Mouse (Mus musculus): Measurements from ENCODE around the gene Btd.
"Not testable (repeated sequence)": the region's sequence is repeated elsewhere in the genome, so short reads cannot be mapped to it uniquely, and the experiment has no call there.

Gene Btd

DNA sequence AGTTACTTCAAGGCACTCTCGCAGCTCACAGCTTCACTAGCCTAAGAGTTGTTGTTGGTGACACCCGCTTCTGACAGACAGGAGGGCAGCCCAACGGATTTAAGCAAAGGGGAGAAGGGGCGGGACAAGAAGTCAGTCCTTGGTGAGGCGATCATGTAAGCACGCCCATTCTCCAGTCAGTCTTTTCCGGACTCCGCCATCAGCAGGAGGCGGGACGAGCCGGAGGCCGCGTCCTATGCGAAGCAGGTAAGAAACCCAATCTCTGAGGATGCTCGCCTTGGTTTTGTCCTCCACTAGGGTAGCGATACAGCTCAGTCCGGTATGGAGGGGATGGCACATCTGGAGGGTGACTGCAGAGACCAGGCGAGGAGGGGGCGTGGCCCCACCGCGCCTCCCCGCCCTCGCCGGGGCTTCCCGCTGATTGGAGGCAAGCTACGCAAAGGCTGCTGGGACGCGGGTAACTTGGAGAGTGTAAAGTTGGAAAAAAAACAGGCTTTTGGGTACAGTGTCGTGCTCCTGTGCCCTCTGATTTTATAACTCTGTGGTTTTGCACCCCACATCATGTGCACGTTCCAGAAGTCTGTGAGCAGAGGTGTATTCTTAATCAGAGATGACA, at the start of gene Btd, which contains the start of gene Hacl1:
TSS of gene Btd (plus strand) at position 139 of the 616 bp plus-strand sequence.
TSS of gene Hacl1 (minus strand) at position 397 of the 616 bp plus-strand sequence.
- DNase-seq (ENCODE audit: low read depth, low spot score), result peak; percentile 93

DNA sequence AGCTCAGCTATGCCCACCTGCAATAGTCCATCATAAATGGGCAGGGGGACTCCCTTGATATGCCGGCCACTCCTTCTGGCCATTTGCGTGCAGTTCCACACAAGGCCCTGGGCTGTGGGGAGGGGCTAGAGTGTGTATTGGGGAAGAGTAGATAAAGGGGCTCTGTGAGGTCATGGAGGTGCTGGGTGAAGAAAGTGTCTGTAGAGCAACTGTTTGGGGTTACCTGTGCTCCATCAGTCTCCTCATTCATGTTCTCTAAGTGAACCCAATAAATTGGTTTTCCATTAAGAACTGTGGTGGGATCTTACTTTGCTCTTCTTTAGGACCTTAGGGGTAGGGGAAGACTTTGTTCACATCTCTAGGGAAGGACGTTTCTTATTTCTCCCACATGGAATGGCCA, 49.6 kb upstream of the Btd start, which contains the start of gene Colq:
TSS of gene Colq (minus strand) at position 101 of the 400 bp plus-strand sequence.
- no peak for DNase-seq (ENCODE audit: low read depth, low spot score)

DNA sequence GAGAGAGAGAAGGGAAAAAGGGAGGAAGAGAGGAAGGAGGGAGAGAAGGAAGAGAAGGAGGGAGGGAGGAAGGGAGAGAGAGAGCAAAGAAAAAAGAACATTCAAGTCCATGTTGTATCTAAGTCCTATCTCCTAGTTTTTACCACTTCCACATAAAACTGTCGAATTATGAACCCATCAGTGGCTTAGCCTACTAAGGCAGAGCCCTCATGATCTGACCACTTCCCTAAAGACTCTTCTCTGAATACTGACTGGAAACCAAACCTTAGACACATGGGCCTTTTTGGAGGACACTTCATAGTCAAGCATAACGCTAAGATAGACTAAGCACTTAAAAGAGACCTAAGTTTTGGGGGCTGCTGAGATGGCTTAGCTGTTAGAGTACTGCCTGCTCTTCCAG, 47.8 kb upstream of the Btd start:
- DNase-seq (ENCODE audit: low read depth, low spot score), result no peak

DNA sequence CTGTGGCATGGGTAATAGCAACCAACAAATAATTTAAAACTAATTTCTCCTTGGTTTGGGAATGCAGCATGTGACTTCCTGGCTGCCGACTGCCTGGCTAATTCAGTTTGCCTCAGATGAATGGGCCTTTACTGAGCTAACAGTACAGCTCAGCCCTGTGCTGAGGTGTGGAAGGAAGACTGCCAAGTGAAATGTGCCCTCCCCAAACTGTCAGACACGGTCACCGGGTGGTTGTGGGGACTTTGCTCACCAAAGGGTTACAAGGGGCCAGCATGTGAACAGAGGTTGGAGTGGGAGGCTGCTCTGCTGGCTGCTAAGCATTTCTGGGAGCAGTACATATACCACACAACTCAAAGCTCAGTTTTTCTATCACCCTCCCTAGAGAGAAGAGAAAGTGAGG, 46.1 kb upstream of the Btd start:
- DNase-seq (ENCODE audit: low read depth, low spot score), result no peak

DNA sequence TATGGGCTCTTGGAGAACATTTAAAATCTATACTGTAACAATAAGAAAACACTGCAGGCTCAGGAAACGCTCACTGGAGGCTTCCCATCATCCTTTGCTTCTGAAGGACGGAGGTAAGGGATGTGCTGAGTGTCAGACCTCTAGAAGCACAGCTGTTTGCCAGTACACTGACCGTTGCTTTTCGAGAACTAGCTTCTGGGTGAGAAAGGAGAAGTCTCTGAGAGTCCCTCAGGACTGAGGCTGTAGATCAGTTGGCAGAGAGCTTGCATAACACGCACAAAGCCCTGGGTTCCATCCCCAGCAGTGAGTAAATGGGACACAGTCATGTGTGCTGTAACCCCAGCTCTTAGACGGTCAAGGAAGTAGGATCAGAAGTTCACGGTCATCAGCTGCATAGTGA, 44.4 kb upstream of the Btd start:
- no peak for DNase-seq (ENCODE audit: low read depth, low spot score)

DNA sequence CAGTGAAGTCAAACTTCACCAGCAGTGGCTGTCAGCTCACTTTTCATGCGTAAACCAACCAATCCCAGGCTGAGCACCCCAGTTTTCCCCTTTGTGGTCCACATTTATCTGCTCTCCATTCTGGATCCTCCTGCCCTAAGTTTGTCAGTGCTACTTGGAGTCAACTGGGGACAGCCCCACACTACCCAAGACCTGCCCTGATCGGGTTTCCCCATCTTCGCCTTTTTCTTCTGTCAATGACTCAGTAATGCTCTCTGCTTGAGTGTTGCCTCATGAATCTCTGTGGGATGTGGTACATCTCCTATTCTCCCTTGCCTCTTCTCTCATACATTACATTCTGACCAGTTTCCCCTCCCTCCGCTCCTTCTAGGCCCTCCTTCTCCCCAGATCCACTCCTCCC, 43.4 kb upstream of the Btd start:
- DNase-seq (ENCODE audit: low read depth, low spot score), result no peak

DNA sequence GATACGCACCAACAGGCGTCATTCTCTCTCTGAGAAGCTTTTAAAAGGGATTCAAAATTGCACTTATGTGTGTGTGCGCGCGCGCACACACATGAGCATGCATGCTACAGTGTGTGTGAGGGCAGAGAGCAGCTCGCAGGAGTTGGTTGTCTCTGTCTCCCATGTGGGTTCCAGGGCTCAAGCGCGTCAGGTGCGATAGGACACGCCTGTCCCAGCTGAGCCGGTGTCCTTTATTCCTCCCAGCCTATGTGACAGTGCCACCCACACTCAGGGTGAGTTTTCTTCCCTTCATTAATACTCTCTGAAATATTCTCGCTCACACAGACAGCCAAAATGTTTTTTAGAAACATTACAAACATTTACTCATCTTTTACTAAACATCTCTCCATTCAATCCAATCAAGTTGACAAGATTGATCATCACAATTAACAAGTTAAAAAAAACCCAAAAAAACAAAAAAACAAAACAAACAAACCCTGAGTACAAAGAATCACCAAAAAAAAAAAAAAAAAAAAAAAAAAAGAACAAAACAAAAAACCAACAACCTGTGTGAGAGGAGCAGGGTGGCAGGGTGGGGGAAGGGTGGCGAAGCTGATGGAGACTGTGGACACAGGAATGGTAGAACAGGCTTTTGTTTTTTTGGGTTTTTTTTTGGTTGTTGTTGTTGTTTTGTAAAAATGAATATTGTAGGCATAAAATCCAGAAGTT, 38.8 kb upstream of the Btd start:
- no peak for DNase-seq (ENCODE audit: low read depth, low spot score)

DNA sequence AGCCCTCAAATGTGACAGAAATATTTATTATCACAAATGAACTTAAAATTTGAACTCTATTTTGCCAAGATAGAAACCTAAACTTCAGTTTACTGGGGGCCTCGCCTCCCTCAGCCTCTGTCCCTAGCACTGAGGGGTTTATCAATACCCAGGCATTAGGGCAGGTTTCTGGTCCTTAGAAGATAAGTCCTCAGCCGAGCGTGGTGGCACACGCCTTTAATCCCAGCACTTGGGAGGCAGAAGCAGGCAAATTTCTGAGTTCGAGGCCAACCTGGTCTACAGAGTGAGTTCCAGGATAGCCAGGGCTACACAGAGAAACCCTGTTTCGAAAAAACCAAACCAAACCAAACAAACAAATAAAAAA, 38.2 kb upstream of the Btd start:
- not testable (repeated sequence) for DNase-seq (ENCODE audit: low read depth, low spot score)

DNA sequence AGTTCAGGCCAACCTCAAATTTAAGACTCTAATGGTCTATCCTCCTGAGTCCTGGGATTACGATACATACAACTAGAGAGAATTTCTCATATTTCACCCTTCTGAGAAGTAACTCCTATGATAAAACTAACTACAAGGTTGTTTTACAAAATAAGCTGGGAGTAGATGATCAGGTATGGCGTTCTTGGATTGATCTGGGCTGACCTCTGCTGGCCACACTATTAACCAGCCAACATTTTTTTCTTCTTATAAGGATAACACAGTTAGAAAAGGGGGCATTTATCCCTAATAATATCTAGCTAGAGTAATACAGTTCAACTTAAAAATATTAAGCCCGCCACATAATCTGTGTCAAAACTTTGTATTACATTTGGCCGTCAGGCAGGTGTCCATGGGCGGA, 35.9 kb upstream of the Btd start:
- DNase-seq (ENCODE audit: low read depth, low spot score), result peak; percentile 8

DNA sequence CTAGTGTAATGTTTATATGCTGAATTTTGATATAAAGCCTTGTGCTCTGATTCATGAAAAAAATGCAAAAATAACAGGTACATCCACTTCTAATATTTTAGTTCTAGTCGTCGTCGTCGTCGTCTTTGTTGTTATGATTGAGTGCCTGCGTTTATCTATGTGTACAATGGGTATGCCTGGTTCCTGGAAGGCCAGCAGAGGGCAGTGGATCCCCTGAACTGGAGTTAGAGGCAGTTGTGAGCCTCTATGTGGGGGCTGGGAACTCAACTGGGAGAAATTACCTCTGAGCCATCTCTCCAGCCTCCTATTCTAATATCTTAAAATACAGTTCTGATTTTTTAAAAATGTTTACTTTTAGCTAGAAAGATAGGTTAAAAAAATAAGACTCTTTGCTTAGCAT, 35.3 kb upstream of the Btd start:
- no peak for DNase-seq (ENCODE audit: low read depth, low spot score)

DNA sequence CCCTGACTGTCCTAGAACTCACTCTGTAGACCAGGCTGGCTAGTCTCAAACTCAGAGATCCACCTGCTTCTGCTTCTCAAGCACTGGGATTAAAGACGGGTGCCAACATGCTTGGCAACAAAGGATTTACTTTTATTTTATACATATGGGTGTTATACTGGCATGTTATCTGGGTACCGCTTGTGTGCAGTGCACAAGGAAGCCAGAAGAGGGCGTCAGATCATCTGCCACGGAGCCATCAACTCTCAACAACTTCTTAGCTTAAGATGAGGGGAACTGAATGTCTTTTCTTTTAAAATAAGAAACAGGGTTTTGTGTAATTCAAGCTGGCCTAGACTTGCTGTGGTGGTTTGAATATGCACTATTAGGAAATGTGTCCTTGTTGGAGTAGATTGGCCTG, 28.8 kb upstream of the Btd start:
- no peak for DNase-seq (ENCODE audit: low read depth, low spot score)

DNA sequence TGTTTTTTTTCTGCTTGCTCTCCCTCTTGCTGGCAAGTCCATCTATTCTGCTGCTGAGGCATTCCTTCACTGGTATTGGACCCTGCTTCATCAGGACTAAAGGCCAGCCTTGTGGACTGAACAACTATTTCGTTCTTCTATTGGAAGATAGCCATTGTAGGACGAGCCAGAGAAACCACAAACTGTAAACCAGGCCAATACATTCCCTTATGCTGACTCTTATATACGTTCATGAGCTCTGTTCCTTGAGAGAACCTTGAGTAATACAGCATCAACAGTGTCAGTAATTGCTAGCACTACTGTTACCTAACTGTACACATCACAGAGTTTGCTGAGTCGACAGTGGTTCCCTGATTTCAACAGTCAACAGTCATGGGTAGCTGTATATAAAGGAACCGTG, 27.2 kb upstream of the Btd start:
- no peak for DNase-seq (ENCODE audit: low read depth, low spot score)

DNA sequence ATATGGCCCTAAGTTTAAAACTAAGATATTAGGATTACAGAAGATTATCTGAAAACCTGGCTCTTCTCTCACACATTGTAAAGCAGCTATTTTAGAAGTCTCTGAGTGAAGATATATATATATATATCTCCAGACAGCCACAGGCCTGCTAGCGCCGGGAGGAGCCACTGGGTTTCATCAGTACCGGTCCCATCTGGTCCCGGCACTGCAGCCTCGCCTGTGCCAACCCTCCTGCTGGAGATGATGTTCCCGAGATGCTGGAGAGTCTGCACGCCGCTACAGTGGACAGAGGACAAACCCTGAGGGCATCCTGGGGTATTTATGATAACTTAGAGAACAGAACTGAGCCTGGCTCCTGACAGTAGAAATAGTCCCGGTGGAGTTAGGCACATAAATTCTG, 23.6 kb upstream of the Btd start:
- DNase-seq (ENCODE audit: low read depth, low spot score), result no peak

DNA sequence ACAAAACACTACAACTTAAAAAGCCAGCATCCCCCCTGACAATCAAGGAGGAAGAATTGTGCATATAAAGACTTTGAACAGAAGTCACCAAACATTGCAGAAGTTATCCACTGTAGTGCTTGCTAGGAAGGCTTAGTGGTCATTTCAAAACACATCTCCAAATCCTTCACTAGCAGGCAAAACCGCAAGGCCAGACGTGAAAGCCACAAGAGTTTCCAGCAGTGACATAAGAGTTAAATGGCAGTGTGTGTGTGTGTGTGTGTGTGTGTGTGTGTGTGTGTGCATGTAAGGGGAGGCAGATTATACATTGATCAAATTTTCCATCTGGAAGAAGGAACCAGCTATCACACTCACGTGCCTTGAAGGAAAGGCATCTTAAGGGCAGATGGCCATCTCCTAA, 22.8 kb upstream of the Btd start:
- no peak for DNase-seq (ENCODE audit: low read depth, low spot score)

DNA sequence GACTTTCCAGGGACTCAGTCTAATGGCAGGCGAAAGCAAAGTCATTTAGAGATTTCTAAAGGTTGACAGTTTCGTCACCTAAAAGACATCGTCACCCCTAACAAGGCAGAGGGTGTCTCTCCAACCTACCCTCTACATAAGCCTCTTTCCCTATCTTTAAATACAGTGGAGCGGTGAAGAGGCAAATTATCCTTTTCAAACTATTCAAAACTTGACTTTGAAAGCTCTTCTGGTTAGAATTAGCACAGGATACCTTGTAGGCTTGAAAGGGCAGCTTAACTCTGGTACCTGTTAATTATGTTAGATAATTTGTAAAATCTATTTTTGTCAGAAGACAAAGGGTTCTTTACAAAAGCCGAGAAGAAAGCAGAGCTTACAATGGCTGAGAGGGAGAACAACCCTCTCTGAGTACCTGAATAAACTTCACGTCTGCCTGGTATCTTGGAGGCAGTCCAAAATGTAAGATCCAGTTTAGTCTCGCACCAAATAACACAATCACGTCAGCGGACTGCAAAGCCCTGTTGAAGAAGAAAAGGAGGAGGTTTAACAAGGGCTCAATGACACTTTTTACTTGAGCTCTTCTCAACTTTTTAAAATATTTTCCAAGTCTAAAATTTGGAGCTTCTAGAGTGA, 20.1 kb upstream of the Btd start:
- DNase-seq (ENCODE audit: low read depth, low spot score), result no peak

DNA sequence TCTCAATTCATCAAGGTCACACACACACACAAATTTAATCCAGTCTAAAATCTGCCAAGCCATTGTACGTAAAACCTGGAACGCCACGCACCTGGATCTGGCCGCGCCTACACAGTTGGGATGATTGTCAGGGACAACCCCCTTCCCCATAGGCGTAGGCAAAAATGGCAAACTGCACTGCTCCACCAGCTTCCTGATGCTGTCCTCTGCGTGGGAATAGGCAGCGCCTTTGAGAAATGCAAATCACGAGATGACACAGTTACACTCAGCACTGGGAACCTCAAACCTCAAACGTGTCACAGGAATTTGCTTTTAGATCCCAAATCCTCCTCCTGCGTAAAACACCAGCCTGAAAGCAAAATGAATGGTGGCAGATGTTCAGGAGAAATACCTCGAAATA, 18.1 kb upstream of the Btd start:
- DNase-seq (ENCODE audit: low read depth, low spot score), result no peak

DNA sequence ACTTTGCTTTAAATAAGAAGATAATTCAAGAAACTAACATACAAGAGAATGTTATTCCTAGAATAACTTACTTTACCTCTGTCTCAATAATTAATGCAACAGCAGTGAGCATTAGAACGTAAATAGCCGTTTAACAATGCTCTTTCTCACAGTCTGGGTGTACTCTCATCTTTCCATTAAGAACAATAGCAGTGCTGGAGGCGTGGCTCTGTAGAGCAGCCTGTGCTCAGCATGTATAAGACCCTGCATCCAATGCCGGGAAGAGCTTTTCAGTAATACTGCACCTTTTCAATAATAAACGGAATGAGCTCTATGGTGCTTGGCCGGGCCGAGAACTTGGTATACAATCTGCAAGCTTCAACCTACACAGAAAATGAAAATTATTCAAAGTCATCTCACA, 10.2 kb upstream of the Btd start:
- no peak for DNase-seq (ENCODE audit: low read depth, low spot score)

DNA sequence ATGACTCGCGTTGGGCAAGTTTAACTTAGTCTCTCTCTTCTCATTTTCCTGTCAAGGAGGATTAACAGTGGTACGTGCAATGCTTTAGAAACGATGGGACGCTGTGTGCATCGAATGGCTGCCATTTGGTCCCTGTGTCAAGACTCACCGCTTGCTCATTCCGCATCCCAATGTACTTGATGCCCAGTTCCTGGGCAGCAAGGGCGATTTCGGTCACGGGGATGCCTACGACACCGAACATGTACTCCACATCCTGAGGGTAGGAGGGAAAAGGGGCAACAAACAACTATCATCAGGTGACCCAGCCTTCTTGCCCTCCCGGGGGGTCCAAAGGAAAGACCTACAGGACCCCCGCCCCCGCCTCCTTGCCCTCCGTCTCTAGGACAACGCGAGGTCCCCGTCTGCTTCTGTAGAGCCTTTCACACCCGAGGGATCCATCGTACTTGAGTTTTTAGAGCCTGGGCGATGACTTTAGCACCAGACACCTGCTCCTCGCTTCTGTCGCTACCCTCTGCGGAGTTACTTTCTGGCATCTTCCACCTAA, 410 bp upstream of the Btd start, which contains the start of gene Gm49387:
TSS of gene Gm49387 (minus strand) at position 533 of the 544 bp plus-strand sequence.
- DNase-seq (ENCODE audit: low read depth, low spot score), result no peak

DNA sequence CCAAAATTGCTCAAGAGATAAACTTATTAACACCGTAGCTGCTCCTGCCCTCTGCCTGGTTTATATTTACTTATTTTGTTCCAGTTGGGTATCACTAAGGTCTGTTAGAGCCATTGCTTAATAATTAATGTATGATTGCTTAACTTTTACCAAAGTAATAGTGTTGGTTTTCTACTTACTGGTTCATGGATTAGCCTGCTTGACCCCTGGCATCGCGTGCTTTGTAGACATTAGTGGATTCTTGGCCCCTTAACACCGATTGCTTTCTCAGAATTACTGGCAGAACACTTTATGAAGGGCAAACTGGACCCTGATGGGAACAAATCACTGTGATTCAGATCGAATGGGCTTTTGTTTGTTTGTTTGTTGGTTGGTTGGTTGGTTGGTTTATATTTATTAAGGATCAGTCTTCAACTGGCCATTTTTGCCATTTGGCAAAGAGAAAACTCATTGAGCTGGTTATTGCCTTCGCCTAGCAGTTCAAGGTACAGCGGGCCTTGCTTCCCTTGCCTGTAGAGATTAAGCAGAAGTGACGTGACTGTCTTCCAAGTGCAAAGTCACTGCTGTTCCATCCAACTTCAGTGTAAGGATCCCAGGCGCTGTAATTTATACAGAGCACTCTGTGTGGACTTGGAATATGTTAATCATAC, 803 bp downstream of the Btd start:
- no peak for DNase-seq (ENCODE audit: low read depth, low spot score)

DNA sequence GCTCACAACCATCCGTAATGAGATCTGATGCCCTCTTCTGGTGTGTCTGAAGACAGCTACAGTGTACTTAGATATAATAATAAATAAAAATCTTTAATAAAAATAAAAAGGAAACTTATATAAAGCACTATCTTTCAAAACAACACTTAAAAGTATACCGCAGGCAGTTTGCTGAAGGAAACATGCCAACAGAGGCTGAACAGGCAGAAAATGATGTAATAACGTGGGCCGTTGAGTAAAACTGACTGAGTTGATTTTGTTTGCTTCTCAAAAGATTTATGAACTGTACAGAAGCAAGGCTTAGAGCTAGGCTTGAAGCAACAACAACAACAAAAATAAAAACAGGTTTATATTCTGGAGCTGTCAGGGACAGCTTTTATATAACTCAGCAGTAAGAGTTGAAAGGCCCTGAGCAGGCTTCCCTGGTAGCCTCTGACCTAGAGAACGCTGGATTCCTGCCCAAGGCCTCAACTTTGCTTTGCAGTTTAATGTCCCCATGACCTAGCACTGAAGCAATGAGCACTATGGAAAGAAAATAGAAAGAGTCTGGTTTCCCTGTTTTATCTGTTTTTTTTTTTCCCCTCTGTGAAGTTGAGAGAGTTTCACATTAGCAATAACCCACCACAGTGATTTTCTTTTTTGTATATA, 3.5 kb downstream of the Btd start:
- DNase-seq (ENCODE audit: low read depth, low spot score), result no peak

DNA sequence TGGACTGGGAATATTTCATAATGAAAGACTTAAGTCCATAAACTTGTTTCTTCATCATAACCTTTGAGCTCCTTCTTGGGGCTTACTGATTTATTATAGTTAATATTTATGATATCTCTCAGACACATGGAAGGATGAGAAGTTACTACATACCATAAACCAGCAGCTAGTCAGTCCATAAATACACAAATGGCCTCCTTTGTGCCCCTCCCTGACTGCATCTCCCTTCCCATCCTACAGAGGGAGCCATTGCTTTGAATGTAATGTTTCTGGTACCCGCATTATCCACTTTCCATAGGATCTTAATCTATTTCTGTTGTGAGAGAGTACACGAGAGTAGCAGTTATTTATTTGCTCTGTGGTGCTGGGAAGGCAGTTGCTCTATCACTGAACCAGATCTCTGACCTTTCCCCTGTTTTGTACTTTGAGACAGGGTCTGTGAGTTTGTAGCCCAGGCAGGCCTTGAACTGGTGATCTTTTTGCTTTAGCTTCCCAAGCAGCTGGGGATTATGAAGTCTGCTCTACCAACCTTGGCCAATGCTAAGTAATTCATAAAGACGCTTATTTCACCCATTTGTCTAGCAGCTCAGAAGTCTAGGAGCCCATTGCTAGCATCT, 4.2 kb downstream of the Btd start:
- DNase-seq (ENCODE audit: low read depth, low spot score), result no peak

Data from skeletal muscle tissue, adult 2 months (tissue).